Mouse (Mus musculus) frontal cortex, postnatal 25 days (tissue): Measurements from ENCODE around the gene Cyp2e1.
"Not testable (repeated sequence)": the region's sequence is repeated elsewhere in the genome, so short reads cannot be mapped to it uniquely, and the experiment has no call there.

ENCODE experiments used
- DNase-seq, 2 experiments: peaks; one replicate each; pipeline ENCODE4 v3.0.0; 2022; ENCODE audit warnings: low spot score in 2 of 2

Cyp2e1 gene

GRCm38 (mm10) chr7:140763447-140764020 lies at the start of gene Cyp2e1:
Cyp2e1 (plus strand) TSS chr7:140763739.
- no peak for DNase-seq

GRCm38 (mm10) chr7:140717155-140718055 lies 46.1 kb upstream of the Cyp2e1 start:
- no peak for DNase-seq

- no peak for DNase-seq
Observed at GRCm38 (mm10) chr7:140721095-140721494, 42.4 kb upstream of the Cyp2e1 start.

- no peak for DNase-seq
Observed at GRCm38 (mm10) chr7:140725558-140725957, 38.0 kb upstream of the Cyp2e1 start.

- no peak for DNase-seq
Observed at GRCm38 (mm10) chr7:140733162-140733561, 30.4 kb upstream of the Cyp2e1 start.

GRCm38 (mm10) chr7:140747402-140747801 lies 16.1 kb upstream of the Cyp2e1 start:
- no peak for DNase-seq

GRCm38 (mm10) chr7:140748116-140748826 lies 15.3 kb upstream of the Cyp2e1 start:
- no peak for DNase-seq

- DNase-seq = no peak
Observed at GRCm38 (mm10) chr7:140748827-140749160, 14.7 kb upstream of the Cyp2e1 start.

GRCm38 (mm10) chr7:140754556-140754955 lies 9.0 kb upstream of the Cyp2e1 start:
- DNase-seq = no peak

- no peak for DNase-seq
Observed at GRCm38 (mm10) chr7:140756151-140756854, 7.2 kb upstream of the Cyp2e1 start.

- DNase-seq = no peak
Observed at GRCm38 (mm10) chr7:140760647-140761046, 2.9 kb upstream of the Cyp2e1 start.

GRCm38 (mm10) chr7:140765391-140765790 lies 1.9 kb downstream of the Cyp2e1 start:
- DNase-seq = not testable (repeated sequence)

GRCm38 (mm10) chr7:140765888-140766739 lies 2.6 kb downstream of the Cyp2e1 start:
- DNase-seq = no peak

- no peak for DNase-seq
Observed at GRCm38 (mm10) chr7:140780548-140780947, 17.0 kb downstream of the Cyp2e1 start.

GRCm38 (mm10) chr7:140787406-140788052 lies 24.0 kb downstream of the Cyp2e1 start, which contains the start of gene Syce1:
Syce1 (minus strand) TSS chr7:140787852.
- no peak for DNase-seq

- no peak for DNase-seq
Observed at GRCm38 (mm10) chr7:140788053-140788435, 24.5 kb downstream of the Cyp2e1 start.

GRCm38 (mm10) chr7:140793541-140793940 lies 30.0 kb downstream of the Cyp2e1 start:
- DNase-seq = no peak

GRCm38 (mm10) chr7:140797619-140798018 lies 34.1 kb downstream of the Cyp2e1 start:
- no peak for DNase-seq

- DNase-seq = no peak
Observed at GRCm38 (mm10) chr7:140798212-140798611, 34.7 kb downstream of the Cyp2e1 start.

- DNase-seq = no peak
Observed at GRCm38 (mm10) chr7:140802629-140803028, 39.1 kb downstream of the Cyp2e1 start.
